Mouse (Mus musculus): ENCODE results near the gene Hmgn2. TPM values are rescaled to one million over a fixed set of nuclear protein-coding genes. Genes with fewer than 3 reads are reported as not detected.
A peak's percentile ranks its signal among the peaks of the same experiment; 100 is the strongest.

Gene Hmgn2
- polyA plus RNA-seq, 1 experiment, result 148 TPM

GRCm38 (mm10) chr4:133970876-133971275 lies 2.4 kb upstream of the Hmgn2 start:
- Histone ChIP-seq H3K4me1 (ENCODE audit: control insufficient read depth, insufficient read depth, low read length) (no peaks in the 10 kb centered on the region), H3K27me3 (ENCODE audit: control insufficient read depth, insufficient read depth, low read length) (no peaks in the 10 kb centered on the region), H3K4me3 (replicated peaks; ENCODE audit: insufficient read depth, low read depth, low read length) (no peak overlapping the region), H3K27ac (ENCODE audit: insufficient read depth, low read length) (no peak overlapping the region)
- TF ChIP-seq POLR2A (IDR thresholded peaks at IDR 0.05; ENCODE audit: borderline replicate concordance, insufficient read depth, low read length) (no peak), CTCF (IDR thresholded peaks at IDR 0.05; ENCODE audit: borderline replicate concordance, insufficient read depth, low read depth, low read length) (no peak)
- WGBS, result 45% methylated on average over 13 of the region's 13 CpGs
- peak in 1 of 2 experiments; percentile 19 for DNase-seq

GRCm38 (mm10) chr4:133970196-133970595 lies 1.7 kb upstream of the Hmgn2 start:
- 36% methylated on average over 4 of the region's 4 CpGs for WGBS
- Histone ChIP-seq H3K27me3 (ENCODE audit: control insufficient read depth, insufficient read depth, low read length) (no peaks in the 10 kb centered on the region), H3K4me1 (ENCODE audit: control insufficient read depth, insufficient read depth, low read length) (no peaks in the 10 kb centered on the region), H3K4me3 (replicated peaks; ENCODE audit: insufficient read depth, low read depth, low read length) (no peak overlapping the region), H3K27ac (ENCODE audit: insufficient read depth, low read length) (no peak overlapping the region)
- DNase-seq, result peak; percentile 13 to 26
- no peak for TF ChIP-seq POLR2A (IDR thresholded peaks at IDR 0.05; ENCODE audit: borderline replicate concordance, insufficient read depth, low read length)

- Histone ChIP-seq H3K27ac (ENCODE audit: insufficient read depth, low read length) (no peak overlapping the region), H3K27me3 (ENCODE audit: control insufficient read depth, insufficient read depth, low read length) (no peaks in the 10 kb centered on the region), H3K4me3 (replicated peaks; ENCODE audit: insufficient read depth, low read depth, low read length) (no peak overlapping the region), H3K4me1 (ENCODE audit: control insufficient read depth, insufficient read depth, low read length) (no peaks in the 10 kb centered on the region)
- DNase-seq, result peak in 1 of 2 experiments; percentile 19
- TF ChIP-seq POLR2A (IDR thresholded peaks at IDR 0.05; ENCODE audit: borderline replicate concordance, insufficient read depth, low read length) (no peak), CTCF (IDR thresholded peaks at IDR 0.05; ENCODE audit: borderline replicate concordance, insufficient read depth, low read depth, low read length) (no peak)
- 48% methylated on average over 8 of the region's 8 CpGs for whole genome bisulfite sequencing
Observed at GRCm38 (mm10) chr4:133969114-133969770, 792 bp upstream of the Hmgn2 start.

GRCm38 (mm10) chr4:133967866-133968149 lies 642 bp downstream of the Hmgn2 start:
- H3K27me3 ChIP-seq (ENCODE audit: control insufficient read depth, insufficient read depth, low read length), result no peaks in the 10 kb centered on the region
- under 1% methylated on average over 29 of the region's 29 CpGs for WGBS
- TF ChIP-seq POLR2A (IDR thresholded peaks at IDR 0.05; ENCODE audit: borderline replicate concordance, insufficient read depth, low read length) (peak; percentile 51), CTCF (IDR thresholded peaks at IDR 0.05; ENCODE audit: borderline replicate concordance, insufficient read depth, low read depth, low read length) (no peak)

GRCm38 (mm10) chr4:133967138-133967865 lies 1.1 kb downstream of the Hmgn2 start:
- no peaks in the 10 kb centered on the region for H3K27me3 ChIP-seq (ENCODE audit: control insufficient read depth, insufficient read depth, low read length)
- no peaks in the 10 kb centered on the region for H3K4me1 ChIP-seq (ENCODE audit: control insufficient read depth, insufficient read depth, low read length)
- under 1% methylated on average over 97 of the region's 101 CpGs for WGBS
- H3K27ac ChIP-seq (ENCODE audit: insufficient read depth, low read length), result peak overlapping the region; percentile 93
- H3K4me3 ChIP-seq (replicated peaks; ENCODE audit: insufficient read depth, low read depth, low read length), result peak overlapping the region; percentile 80
- DNase-seq, result peak; percentile 98
- no peak for TF ChIP-seq CTCF (IDR thresholded peaks at IDR 0.05; ENCODE audit: borderline replicate concordance, insufficient read depth, low read depth, low read length)
- peak; percentile 36; the same call in 1 of the 2 replicates for TF ChIP-seq POLR2A (IDR thresholded peaks at IDR 0.05; ENCODE audit: borderline replicate concordance, insufficient read depth, low read length)

More at GRCm38 (mm10) chr4:133967866-133968149, 642 bp downstream of the Hmgn2 start:
- H3K4me1 ChIP-seq (ENCODE audit: control insufficient read depth, insufficient read depth, low read length), result no peaks in the 10 kb centered on the region
- DNase-seq, result peak; percentile 91 to 92
- H3K4me3 ChIP-seq (replicated peaks; ENCODE audit: insufficient read depth, low read depth, low read length), result peak overlapping the region; percentile 80
- H3K27ac ChIP-seq (ENCODE audit: insufficient read depth, low read length), result peak overlapping the region; percentile 93

GRCm38 (mm10) chr4:133966271-133966940 lies 2.0 kb downstream of the Hmgn2 start:
- WGBS, result 26% methylated on average over 12 of the region's 12 CpGs
- no peak for DNase-seq
- no peaks in the 10 kb centered on the region; the same call in 1 of the 2 replicates for H3K27me3 ChIP-seq (ENCODE audit: control insufficient read depth, insufficient read depth, low read length)
- peak overlapping the region; percentile 8; the same call in 1 of the 2 replicates for H3K27ac ChIP-seq (ENCODE audit: insufficient read depth, low read length)
- no peaks in the 10 kb centered on the region for H3K4me1 ChIP-seq (ENCODE audit: control insufficient read depth, insufficient read depth, low read length)
- no peak for TF ChIP-seq POLR2A (IDR thresholded peaks at IDR 0.05; ENCODE audit: borderline replicate concordance, insufficient read depth, low read length)
- no peak for TF ChIP-seq CTCF (IDR thresholded peaks at IDR 0.05; ENCODE audit: borderline replicate concordance, insufficient read depth, low read depth, low read length)
- peak overlapping the region; percentile 59 for H3K4me3 ChIP-seq (replicated peaks; ENCODE audit: insufficient read depth, low read depth, low read length)

GRCm38 (mm10) chr4:133962566-133962965 lies 5.9 kb downstream of the Hmgn2 start:
- DNase-seq, result no peak
- Histone ChIP-seq H3K27ac (ENCODE audit: insufficient read depth, low read length) (no peak overlapping the region), H3K27me3 (ENCODE audit: control insufficient read depth, insufficient read depth, low read length) (no peaks in the 10 kb centered on the region; the same call in 1 of the 2 replicates), H3K4me1 (ENCODE audit: control insufficient read depth, insufficient read depth, low read length) (no peaks in the 10 kb centered on the region), H3K4me3 (replicated peaks; ENCODE audit: insufficient read depth, low read depth, low read length) (no peak overlapping the region)
- 81% methylated on average over 7 of the region's 7 CpGs for WGBS
- TF ChIP-seq POLR2A (IDR thresholded peaks at IDR 0.05; ENCODE audit: borderline replicate concordance, insufficient read depth, low read length) (no peak), CTCF (IDR thresholded peaks at IDR 0.05; ENCODE audit: borderline replicate concordance, insufficient read depth, low read depth, low read length) (no peak)
